In the genomic region with DNA sequence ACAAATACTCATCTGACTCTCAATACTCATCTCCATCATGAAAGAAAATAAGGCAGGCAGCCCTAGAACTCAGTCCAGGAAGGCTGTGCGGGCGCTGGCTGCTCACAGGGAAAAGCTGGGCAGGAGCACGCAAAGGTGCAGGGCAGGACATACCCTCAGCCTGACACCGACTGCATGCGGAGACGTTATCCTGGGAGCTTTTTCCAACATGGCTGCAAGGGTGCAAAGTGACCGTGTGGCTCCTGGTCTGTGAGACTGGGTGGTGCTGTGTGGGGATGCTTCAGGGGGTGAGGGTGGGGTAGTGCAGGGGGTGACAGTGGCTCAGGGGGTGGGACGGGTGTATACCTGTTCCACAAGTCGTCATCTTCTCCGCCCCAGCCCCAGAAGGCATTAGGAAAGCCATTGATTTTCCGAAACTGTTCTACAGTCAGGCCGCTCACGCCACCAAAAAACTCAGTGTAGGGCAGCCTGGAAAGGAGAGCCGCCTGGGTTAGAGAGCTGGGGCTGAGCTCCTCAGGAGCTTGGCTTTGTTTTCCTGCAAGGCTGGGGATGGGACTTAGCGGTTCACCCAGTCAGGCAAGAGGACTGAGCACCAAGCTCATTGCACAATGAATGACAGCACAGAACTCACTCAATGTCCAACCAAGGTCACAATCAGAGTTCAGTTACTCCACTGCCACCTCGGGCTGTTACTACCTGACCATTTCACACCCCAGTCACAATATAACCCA, we compare ENCODE assay signal across 15 mouse cellular contexts. TPM values are rescaled to one million over a fixed set of nuclear protein-coding genes. Genes with fewer than 3 reads are reported as not detected.
DNase-seq lines count a peak whose midpoint lies in the region; ATAC-seq lines count a peak whose summit lies in the region.
"Had no signal": no experiment of that assay in that cellular context is flagged by ENCODE, and none has a peak within 500 bp of the region (broad histone marks: within the 10 kb centered on the region; RNA-seq: fewer than 3 reads in every experiment).

No protein-coding gene starts in this region.

- no peaks in the 10 kb centered on the region for H3K27me3 ChIP-seq in embryonic facial prominence, embryonic 10.5 days (replicated peaks; ENCODE audit: low read depth, poor library complexity, severe bottlenecking)
- H3K27me3 ChIP-seq in forebrain, embryonic 13.5 days: no peaks in the 10 kb centered on the region
- H3K27me3 ChIP-seq: embryonic facial prominence, embryonic 13.5 days; forebrain, embryonic 15.5 days; liver, embryonic 15.5 days had no signal

- WGBS in embryonic facial prominence, embryonic 10.5 days: 91% methylated on average over 16 of the region's 16 CpGs
- WGBS in forebrain, embryonic 13.5 days: 90% methylated on average over 16 of the region's 16 CpGs

- no peak for ATAC-seq in forebrain, embryonic 13.5 days
- ATAC-seq: forebrain, embryonic 15.5 days had no signal

- no peak overlapping the region for H3K9ac ChIP-seq in forebrain, embryonic 13.5 days
- H3K9ac ChIP-seq: embryonic facial prominence, embryonic 13.5 days; forebrain, embryonic 15.5 days; liver, embryonic 15.5 days had no signal

- no peak overlapping the region for H3K4me3 ChIP-seq in embryonic facial prominence, embryonic 10.5 days
- H3K4me3 ChIP-seq in forebrain, embryonic 13.5 days: no peak overlapping the region
- H3K4me3 ChIP-seq: embryonic facial prominence, embryonic 13.5 days; forebrain, embryonic 15.5 days; hindbrain, embryonic 10.5 days; liver, embryonic 15.5 days had no signal

- H3K4me1 ChIP-seq in embryonic facial prominence, embryonic 10.5 days: peaks cover 25% of the 10 kb centered on the region
- H3K4me1 ChIP-seq in forebrain, embryonic 13.5 days: peaks cover 18% of the 10 kb centered on the region

- H3K36me3 ChIP-seq in embryonic facial prominence, embryonic 10.5 days (replicated peaks): peaks cover 81% of the 10 kb centered on the region
- H3K36me3 ChIP-seq in forebrain, embryonic 13.5 days (ENCODE audit: poor library complexity, severe bottlenecking): peaks cover 62% of the 10 kb centered on the region
- H3K36me3 ChIP-seq: G1E had no signal

- no peak overlapping the region for H3K27ac ChIP-seq in embryonic facial prominence, embryonic 10.5 days (replicated peaks)
- no peak overlapping the region for H3K27ac ChIP-seq in forebrain, embryonic 13.5 days
- H3K27ac ChIP-seq: embryonic facial prominence, embryonic 13.5 days; forebrain, embryonic 15.5 days; liver, embryonic 15.5 days had no signal

- H3K9me3 ChIP-seq in embryonic facial prominence, embryonic 10.5 days: no peaks in the 10 kb centered on the region
- no peaks in the 10 kb centered on the region for H3K9me3 ChIP-seq in forebrain, embryonic 13.5 days (replicated peaks)
- H3K9me3 ChIP-seq: embryonic facial prominence, embryonic 13.5 days; forebrain, embryonic 15.5 days; G1E; hindbrain, embryonic 10.5 days; liver, embryonic 15.5 days had no signal

- no peak overlapping the region for H3K4me2 ChIP-seq in forebrain, embryonic 13.5 days
- H3K4me2 ChIP-seq: embryonic facial prominence, embryonic 13.5 days; forebrain, embryonic 15.5 days; liver, embryonic 15.5 days had no signal

- DNase-seq in frontal cortex, postnatal 14 days (ENCODE audit: low spot score in 2 of 2): peak; percentile 1
- no peak for DNase-seq in frontal cortex, adult 2 months (ENCODE audit: extremely low spot score in 1 of 2, low spot score in 1 of 2)
- DNase-seq in layer of hippocampus, adult 11-12 months (ENCODE audit: low spot score): peak; percentile 2
- no peak for DNase-seq in layer of hippocampus, postnatal 14 days (ENCODE audit: low spot score in 2 of 2)
- DNase-seq in adrenal gland, adult 18-20 months (ENCODE audit: low spot score in 2 of 2): peak; percentile 4 to 19
- peak; percentile 24 for DNase-seq in cerebellum, adult 8-10 months
- no peak for DNase-seq in embryonic facial prominence, embryonic 10.5 days (ENCODE audit: low spot score)
- DNase-seq: B cell, adult 2 months; left cerebral cortex, postnatal 4 days had no signal

RNA-seq across cellular contexts. Expression of a gene that starts 44.2 kb away (rescaled TPM):
- 37.8 and 38.8 TPM in 2 replicates for polyA plus RNA-seq in frontal cortex, adult 2 months (2012; rRNA removed)
- total RNA-seq in layer of hippocampus, postnatal 14 days (2021): 10 to 100 TPM; 58.8 to 60.5 TPM
- total RNA-seq in adrenal gland, adult 18-20 months (2021): 100 to 1,000 TPM in 1 of 2 experiments, 10 to 100 TPM in 1; 74.7 to 123 TPM
- polyA plus RNA-seq in embryonic facial prominence, embryonic 10.5 days (2016; fragmentation: Nextera tagmentation; extraction: Ambion mirVana): 7.3 and 8.7 TPM in 2 replicates
- 9.1 and 9.2 TPM in 2 replicates for polyA plus RNA-seq in forebrain, embryonic 13.5 days (2015; fragmentation: Nextera tagmentation; extraction: Ambion mirVana)

Comparison
In these comparisons a context has a peak if more than half of its experiments do, and no peak if none do; other contexts are left out.
1. DNase-seq: peak in frontal cortex, postnatal 14 days (2 of 2), layer of hippocampus, adult 11-12 months (single experiment), adrenal gland, adult 18-20 months (2 of 2) and cerebellum, adult 8-10 months (single experiment); none in frontal cortex, adult 2 months (0 of 2), layer of hippocampus, postnatal 14 days (0 of 2) and embryonic facial prominence, embryonic 10.5 days (single experiment).